Mouse (Mus musculus): Measurements from ENCODE around the gene Ap3m1. TPM values are rescaled to one million over a fixed set of nuclear protein-coding genes. Genes with fewer than 3 reads are reported as not detected.

The Ap3m1 gene
- total and polyA plus RNA-seq, 3 experiments, result 32.6 to 73.4 (median 61.7) TPM

- Histone ChIP-seq H3K36me3 (replicated peaks in 1 of 2; ENCODE audit: control insufficient read depth in 1 of 2, insufficient read depth in 1 of 2, low read length in 1 of 2) (peaks cover 35 to 79% of the 10 kb centered on the region in 2 experiments), H3K4me3 (replicated peaks in 1 of 3; ENCODE audit: low read depth in 2 of 3, low read length in 2 of 3, poor library complexity in 1 of 3) (no peak overlapping the region), H3K9ac (ENCODE audit: insufficient read depth, low read depth) (no peak overlapping the region), H3K4me2 (ENCODE audit: insufficient read depth, low read depth, poor library complexity, severe bottlenecking) (no peak overlapping the region), H3K27ac (ENCODE audit: insufficient read depth, low read depth) (no peak overlapping the region), H3K9me3 (replicated peaks; ENCODE audit: low read length) (no peaks in the 10 kb centered on the region), H3K79me2 (replicated peaks; ENCODE audit: control insufficient read depth, extremely low read depth, insufficient read depth, poor library complexity, severe bottlenecking) (0 out of 2 replicates have a peak, but pooled peaks cover 2% of the 10 kb centered on the region), H3K27me3 (replicated peaks) (no peaks in the 10 kb centered on the region), H3K4me1 (ENCODE audit: control insufficient read depth in 1 of 2, insufficient read depth in 2 of 2) (peaks cover 0 to 18% of the 10 kb centered on the region in 2 experiments; a peak in 2 of 4 replicates)
- TF ChIP-seq PAX5 (IDR thresholded peaks at IDR 0.05; ENCODE audit: low read length) (no peak), GABPA (IDR thresholded peaks at IDR 0.05; ENCODE audit: insufficient replicate concordance, low read depth, low read length) (no peak)
- dilution Hi-C loops (cut with MboI; ENCODE audit: extremely low pct_ligation_motif_present, extremely low pct_unique_long_range_greater_than_20kb, low sequenced_read_pairs) (no loop called here), in situ Hi-C loops (cut with MboI; ENCODE audit: low pct_ligation_motif_present, low pct_unique_long_range_greater_than_20kb, low sequenced_read_pairs) (no loop called here)
- no peak for DNase-seq (ENCODE audit: extremely low read depth)
These were observed 12.7 kb downstream of the Ap3m1 start for GRCm38 (mm10) chr14:21039623-21040022.

- TF ChIP-seq USF1 (IDR thresholded peaks at IDR 0.05; ENCODE audit: low read depth, low read length) (no peak), CHD2 (IDR thresholded peaks at IDR 0.05; ENCODE audit: low read length) (no peak), HCFC1 (IDR thresholded peaks at IDR 0.05; ENCODE audit: low read depth, low read length) (no peak), IRF4 (IDR thresholded peaks at IDR 0.05; ENCODE audit: low read depth, low read length) (no peak), KAT2A (IDR thresholded peaks at IDR 0.05; ENCODE audit: insufficient replicate concordance, low read length) (no peak), ELF1 (IDR thresholded peaks at IDR 0.05; ENCODE audit: low read depth, low read length) (no peak), TBP (conservative IDR thresholded peaks at IDR 0.05; ENCODE audit: low read depth, low read length) (no peak), MXI1 (IDR thresholded peaks at IDR 0.05; ENCODE audit: low read depth, low read length) (no peak), POLR2A (IDR thresholded peaks at IDR 0.05; ENCODE audit: low read depth, low read length) (no peak), RAD21 (IDR thresholded peaks at IDR 0.05; ENCODE audit: low read depth, low read length) (no peak), ETS1 (conservative IDR thresholded peaks at IDR 0.05; ENCODE audit: low read depth, low read length) (no peak), SMC3 (IDR thresholded peaks at IDR 0.05; ENCODE audit: low read depth, low read length) (no peak), USF2 (conservative IDR thresholded peaks at IDR 0.05; ENCODE audit: low read depth, low read length) (no peak), UBTF (IDR thresholded peaks at IDR 0.05; ENCODE audit: low read depth, low read length) (no peak), PAX5 (IDR thresholded peaks at IDR 0.05; ENCODE audit: low read length) (no peak)
- DNase-seq (ENCODE audit: extremely low read depth), result no peak
- in situ Hi-C loops (cut with MboI; ENCODE audit: low pct_ligation_motif_present, low pct_unique_long_range_greater_than_20kb, low sequenced_read_pairs) (no loop called here), dilution Hi-C loops (cut with MboI; ENCODE audit: extremely low pct_ligation_motif_present, extremely low pct_unique_long_range_greater_than_20kb, low sequenced_read_pairs) (no loop called here)
- H3K4me3 ChIP-seq (replicated peaks in 1 of 3; ENCODE audit: low read depth in 2 of 3, low read length in 2 of 3, poor library complexity in 1 of 3), result no peak overlapping the region
- H3K4me1 ChIP-seq (ENCODE audit: control insufficient read depth in 1 of 2, insufficient read depth in 2 of 2), result peaks cover 0 to 18% of the 10 kb centered on the region in 2 experiments; a peak in 2 of 4 replicates
- H3K79me2 ChIP-seq (replicated peaks; ENCODE audit: control insufficient read depth, extremely low read depth, insufficient read depth, poor library complexity, severe bottlenecking), result 0 out of 2 replicates have a peak, but pooled peaks cover 2% of the 10 kb centered on the region
- H3K4me2 ChIP-seq (ENCODE audit: insufficient read depth, low read depth, poor library complexity, severe bottlenecking), result no peak overlapping the region
- no peaks in the 10 kb centered on the region for H3K9me3 ChIP-seq (replicated peaks; ENCODE audit: low read length)
- H3K27me3 ChIP-seq (replicated peaks), result no peaks in the 10 kb centered on the region
- peaks cover 35 to 81% of the 10 kb centered on the region in 2 experiments for H3K36me3 ChIP-seq (replicated peaks in 1 of 2; ENCODE audit: control insufficient read depth in 1 of 2, insufficient read depth in 1 of 2, low read length in 1 of 2)
- no peak overlapping the region for H3K27ac ChIP-seq (ENCODE audit: insufficient read depth, low read depth)
- no peak overlapping the region for H3K9ac ChIP-seq (ENCODE audit: insufficient read depth, low read depth)
These were observed 13.2 kb downstream of the Ap3m1 start for GRCm38 (mm10) chr14:21039077-21039476.
